Mouse (Mus musculus) left cerebral cortex, adult 11 months (tissue): ENCODE measurements around the gene Zbtb43.

ENCODE experiments used
- DNase-seq: peaks from one replicate; pipeline ENCODE4 v3.0.0; 2022; ENCODE audit warnings: low spot score

Zbtb43 gene

DNA sequence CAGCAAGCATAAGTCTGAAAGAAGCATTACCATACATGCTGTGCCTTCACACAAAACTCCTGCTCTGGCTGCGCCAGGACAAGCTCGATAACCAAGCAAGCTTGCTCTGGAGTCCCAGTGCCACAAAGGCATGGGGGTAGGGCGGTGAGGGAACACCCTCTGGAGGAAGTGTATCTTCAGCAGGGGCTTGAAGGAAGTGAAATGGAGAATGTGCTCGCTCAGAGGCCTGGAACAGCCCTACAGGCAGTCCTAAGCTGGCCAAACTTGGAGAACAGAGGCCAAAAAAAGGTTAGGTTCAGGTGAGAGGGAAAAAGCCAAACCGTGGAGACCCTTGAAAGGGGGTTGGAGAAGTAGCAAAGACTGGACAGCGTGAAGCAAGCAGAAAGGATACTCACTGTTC is 39.0 kb downstream of the Zbtb43 start:
- no peak for DNase-seq

GRCm38 (mm10) chr2:33426640-33427398 is 41.5 kb downstream of the Zbtb43 start:
- no peak for DNase-seq

- DNase-seq = no peak
These were observed 50.9 kb downstream of the Zbtb43 start for GRCm38 (mm10) chr2:33417454-33417853.

DNA sequence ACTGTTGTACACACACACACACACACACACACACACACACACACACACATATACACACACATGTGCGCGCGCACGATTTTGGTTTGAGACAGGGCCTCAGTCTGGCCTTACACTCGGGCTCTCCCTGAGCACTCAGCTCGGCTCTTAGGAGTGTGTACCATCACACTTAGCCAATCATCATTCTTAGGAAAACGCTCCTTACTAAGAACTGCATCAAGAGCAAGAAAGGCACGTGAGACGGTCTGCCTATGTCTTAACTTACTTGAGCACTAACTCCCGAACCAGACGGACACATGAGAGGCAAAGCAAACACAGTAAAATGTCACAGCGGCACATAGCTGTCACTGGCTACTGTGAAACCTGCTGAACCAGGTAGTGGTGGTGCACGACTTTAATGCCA is 54.3 kb downstream of the Zbtb43 start:
- no peak for DNase-seq

DNA sequence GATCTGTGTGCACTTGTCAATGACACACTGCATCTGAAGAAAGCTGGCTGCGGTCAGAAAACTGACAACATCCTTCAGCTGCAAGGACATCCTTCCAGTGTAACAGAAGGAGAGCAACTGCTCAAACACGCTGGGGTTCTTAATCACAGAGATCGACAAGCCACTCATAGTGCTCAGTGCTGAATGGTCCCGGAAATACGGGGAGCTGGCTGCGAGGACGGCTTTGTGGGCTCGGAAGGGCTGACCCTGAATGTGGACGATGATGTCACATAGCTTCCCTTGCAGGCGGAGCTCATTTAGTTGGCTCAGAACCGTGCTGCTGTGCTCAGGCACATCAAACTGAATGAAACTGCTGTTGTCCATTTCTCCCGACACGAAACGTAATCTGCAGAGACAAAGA is 56.2 kb downstream of the Zbtb43 start:
- DNase-seq = no peak

DNA sequence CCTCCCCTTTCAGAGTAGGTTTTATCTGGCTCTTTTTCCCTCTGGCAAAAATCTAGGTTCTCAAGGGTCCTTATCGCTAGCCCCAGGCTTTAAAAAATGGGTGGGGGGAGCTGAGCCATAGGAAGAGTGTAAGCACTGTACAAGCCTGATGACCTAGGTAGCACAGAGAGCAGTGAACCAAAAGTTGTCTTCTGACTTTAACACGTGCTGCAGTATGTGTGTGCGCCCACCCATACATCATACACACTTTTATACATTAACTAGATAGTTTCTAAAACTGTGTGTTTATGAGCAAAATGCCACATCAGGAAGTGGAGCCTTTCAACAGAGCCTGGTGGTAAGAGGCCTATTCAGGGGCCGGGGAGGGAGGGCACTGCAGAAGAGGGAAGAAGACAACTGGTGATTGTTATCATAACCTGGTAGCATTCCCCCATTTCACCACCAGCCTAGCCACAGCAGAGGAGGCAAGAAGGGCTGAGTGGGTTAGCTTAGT is 64.8 kb downstream of the Zbtb43 start:
- DNase-seq = no peak

DNA sequence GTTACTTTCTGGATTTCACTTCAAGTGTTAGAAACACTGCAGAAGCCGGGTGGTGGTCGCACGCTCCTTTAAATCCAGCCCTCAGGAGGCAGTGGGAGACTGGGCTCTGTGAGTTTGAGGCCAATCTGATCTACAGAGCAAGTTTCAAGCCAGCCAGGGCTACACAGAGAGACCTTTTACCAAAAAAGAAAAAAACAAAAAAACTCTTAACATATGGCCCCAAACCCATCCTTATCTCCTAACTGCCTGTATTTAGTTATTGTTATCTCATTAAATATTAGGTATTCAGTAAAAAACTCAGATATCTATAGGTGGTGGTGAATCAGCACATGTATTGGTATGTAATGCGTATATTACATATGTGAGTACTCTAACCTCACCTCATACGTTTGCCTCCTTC is 65.7 kb downstream of the Zbtb43 start:
- DNase-seq = no peak

DNA sequence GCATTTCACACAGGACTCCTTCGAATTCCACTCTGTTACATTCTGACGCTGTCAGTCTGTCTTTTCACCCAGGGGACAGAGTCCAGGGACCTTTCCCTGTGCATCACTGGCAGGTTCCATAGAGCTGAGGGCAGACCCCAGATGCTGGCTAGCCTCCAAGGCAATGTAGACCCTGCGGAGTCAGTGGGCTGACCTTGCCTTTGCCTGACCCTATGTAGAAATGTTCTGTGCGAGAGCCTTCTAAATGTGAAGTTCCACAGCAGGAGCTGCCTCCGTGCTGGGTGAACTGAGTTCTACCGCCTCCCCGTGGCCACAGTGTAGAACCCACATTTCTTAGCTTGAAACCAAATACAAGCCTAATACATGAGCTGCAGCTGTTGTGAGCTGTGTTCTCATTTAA is 66.1 kb downstream of the Zbtb43 start:
- no peak for DNase-seq

DNA sequence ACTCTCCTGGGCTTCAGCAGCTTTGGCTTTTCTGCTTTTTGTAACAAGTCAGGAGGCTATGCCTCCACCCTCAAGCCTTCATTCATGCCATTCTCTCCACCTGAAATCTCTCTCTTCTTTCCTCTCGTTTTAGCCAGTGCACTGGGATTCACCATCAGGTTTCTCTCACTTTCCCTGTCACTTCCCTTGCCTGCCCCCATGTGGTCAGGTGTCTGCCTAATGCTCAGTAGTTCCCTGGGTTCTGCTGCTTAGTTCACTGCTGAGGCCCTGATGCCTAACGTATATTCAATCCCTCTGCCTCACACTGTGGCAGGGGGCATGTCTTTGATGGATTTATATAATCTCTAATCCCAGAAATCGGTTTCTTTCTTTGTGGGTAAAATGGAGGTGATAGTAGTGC is 67.1 kb downstream of the Zbtb43 start:
- DNase-seq = no peak

DNA sequence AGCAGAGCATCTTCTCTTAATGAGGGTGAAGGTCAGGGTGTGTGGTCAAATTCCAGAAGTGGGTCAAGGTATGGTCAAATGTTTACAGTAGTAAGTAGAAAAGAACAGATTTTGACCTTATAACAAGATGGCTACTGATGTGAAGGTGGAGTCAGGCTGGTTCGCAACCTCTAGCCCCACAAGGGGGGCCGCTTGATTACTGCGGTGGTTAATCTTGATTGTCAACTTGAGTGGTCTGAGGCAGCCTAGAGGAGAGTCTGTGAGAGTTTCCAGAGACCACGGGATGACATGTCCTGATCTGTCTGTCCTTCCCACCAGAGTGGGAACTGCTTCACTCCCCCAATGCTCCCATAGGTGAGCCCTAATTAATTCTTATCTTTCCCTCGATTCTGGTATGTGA is 67.8 kb downstream of the Zbtb43 start:
- no peak for DNase-seq
